In genomic region chr1:132000506-132000905, GRCm38 (mm10) we compare ENCODE assay signal across 15 mouse cellular contexts. TPM values are rescaled to one million over a fixed set of nuclear protein-coding genes. Genes with fewer than 3 reads are reported as not detected.
A peak's percentile ranks its signal among the peaks of the same experiment; 100 is the strongest.
DNase-seq lines count a peak whose midpoint lies in the region; ATAC-seq and TF ChIP-seq lines count a peak whose summit lies in the region.
"Had no signal": no experiment of that assay in that cellular context is flagged by ENCODE, and none has a peak within 500 bp of the region (broad histone marks: within the 10 kb centered on the region; RNA-seq: fewer than 3 reads in every experiment).

No protein-coding gene starts in this region.

- TF ChIP-seq CTCF in liver, embryonic 14.5 days (IDR thresholded peaks at IDR 0.05; ENCODE audit: low read depth) = peak; percentile 73
- peak; percentile 32 for TF ChIP-seq CTCF in E14TG2a.4 (conservative IDR thresholded peaks at IDR 0.05; ENCODE audit: low read length)
- 0 out of 2 replicates have a peak, but pooled peaks have one; percentile 21 for TF ChIP-seq CTCF in cortical plate, adult 2 months (IDR thresholded peaks at IDR 0.05; ENCODE audit: extremely low read depth, insufficient read depth, low read length)

- no peaks in the 10 kb centered on the region for H3K36me3 ChIP-seq in liver, embryonic 14.5 days (replicated peaks; ENCODE audit: control insufficient read depth, insufficient read depth, low read depth)
- H3K36me3 ChIP-seq in liver, embryonic 11.5 days (ENCODE audit: control insufficient read depth, insufficient read depth, low read length) = no peaks in the 10 kb centered on the region
- no peaks in the 10 kb centered on the region for H3K36me3 ChIP-seq in E14TG2a.4 (ENCODE audit: insufficient read depth, low read length)
- H3K36me3 ChIP-seq in limb, embryonic 10.5 days = no peaks in the 10 kb centered on the region
- H3K36me3 ChIP-seq: embryonic facial prominence, embryonic 15.5 days; heart, embryonic 13.5 days; neural tube, embryonic 15.5 days had no signal

- no peaks in the 10 kb centered on the region for H3K4me1 ChIP-seq in liver, embryonic 14.5 days (replicated peaks; ENCODE audit: control insufficient read depth in 2 of 2, insufficient read depth in 2 of 2, low read length in 1 of 2)
- 0 out of 2 replicates have a peak, but pooled peaks cover 3% of the 10 kb centered on the region for H3K4me1 ChIP-seq in liver, embryonic 11.5 days (replicated peaks; ENCODE audit: control insufficient read depth, insufficient read depth, low read length)
- peaks cover 22% of the 10 kb centered on the region for H3K4me1 ChIP-seq in E14TG2a.4 (replicated peaks; ENCODE audit: low read depth, low read length)
- no peaks in the 10 kb centered on the region for H3K4me1 ChIP-seq in cortical plate, adult 2 months (ENCODE audit: control insufficient read depth, insufficient read depth, low read length)
- peaks cover 21% of the 10 kb centered on the region for H3K4me1 ChIP-seq in limb, embryonic 10.5 days
- H3K4me1 ChIP-seq: neural tube, embryonic 15.5 days had no signal

- H3K9me3 ChIP-seq in liver, embryonic 14.5 days (ENCODE audit: control insufficient read depth, low read length) = no peaks in the 10 kb centered on the region
- no peaks in the 10 kb centered on the region for H3K9me3 ChIP-seq in liver, embryonic 11.5 days (ENCODE audit: control insufficient read depth, low read length)
- peaks cover 8% of the 10 kb centered on the region for H3K9me3 ChIP-seq in E14TG2a.4 (ENCODE audit: low read length)
- H3K9me3 ChIP-seq in limb, embryonic 10.5 days (replicated peaks) = no peaks in the 10 kb centered on the region
- H3K9me3 ChIP-seq: embryonic facial prominence, embryonic 15.5 days; heart, embryonic 13.5 days; neural tube, embryonic 15.5 days had no signal

- TF ChIP-seq EP300 in liver, embryonic 14.5 days (IDR thresholded peaks at IDR 0.05; ENCODE audit: low read depth) = no peak

- no peaks in the 10 kb centered on the region for H3K27me3 ChIP-seq in liver, embryonic 14.5 days (ENCODE audit: control insufficient read depth, insufficient read depth, low read length)
- no peaks in the 10 kb centered on the region for H3K27me3 ChIP-seq in liver, embryonic 11.5 days (replicated peaks; ENCODE audit: control insufficient read depth, insufficient read depth, low read length)
- no peaks in the 10 kb centered on the region for H3K27me3 ChIP-seq in E14TG2a.4 (ENCODE audit: insufficient read depth, low read length)
- H3K27me3 ChIP-seq in limb, embryonic 10.5 days (ENCODE audit: low read depth, poor library complexity, severe bottlenecking) = no peaks in the 10 kb centered on the region
- H3K27me3 ChIP-seq: embryonic facial prominence, embryonic 15.5 days; heart, embryonic 13.5 days; neural tube, embryonic 15.5 days had no signal

- TF ChIP-seq POLR2A in cortical plate, adult 2 months (IDR thresholded peaks at IDR 0.05; ENCODE audit: extremely low read depth, insufficient read depth, low read length) = no peak

- no peak overlapping the region for H3K4me3 ChIP-seq in liver, embryonic 14.5 days (ENCODE audit: insufficient read depth in 1 of 2, low read depth in 2 of 2, low read length in 2 of 2)
- H3K4me3 ChIP-seq in liver, embryonic 11.5 days (ENCODE audit: low read depth, low read length) = no peak overlapping the region
- no peak overlapping the region for H3K4me3 ChIP-seq in E14TG2a.4 (replicated peaks; ENCODE audit: low read length)
- no peak overlapping the region for H3K4me3 ChIP-seq in cortical plate, adult 2 months (ENCODE audit: insufficient read depth, low read length)
- H3K4me3 ChIP-seq in limb, embryonic 10.5 days = no peak overlapping the region
- H3K4me3 ChIP-seq: embryonic facial prominence, embryonic 15.5 days; heart, embryonic 13.5 days; neural tube, embryonic 15.5 days had no signal

- H3K9ac ChIP-seq in liver, embryonic 14.5 days (replicated peaks) = no peak overlapping the region
- no peak overlapping the region for H3K9ac ChIP-seq in liver, embryonic 11.5 days (ENCODE audit: low read depth, low read length)
- H3K9ac ChIP-seq: embryonic facial prominence, embryonic 15.5 days; heart, embryonic 13.5 days; neural tube, embryonic 15.5 days had no signal

- DNase-seq in adrenal gland, postnatal 14 days = peak; percentile 33
- no peak for DNase-seq in adrenal gland, postnatal 4 days (ENCODE audit: low spot score in 2 of 2)
- DNase-seq in liver, embryonic 14.5 days (ENCODE audit: low read depth in 3 of 3, low spot score in 3 of 3) = no peak
- no peak for DNase-seq in liver, embryonic 11.5 days (ENCODE audit: low spot score)
- no peak for DNase-seq in limb, embryonic 10.5 days (ENCODE audit: low spot score)
- DNase-seq in urinary bladder, postnatal 25 days (ENCODE audit: low spot score) = no peak
- DNase-seq: adrenal gland, adult 8-10 months; cerebellum, adult 9-10 months; right cerebral cortex, postnatal 14 days had no signal

- no peak for ATAC-seq in liver, embryonic 14.5 days (ENCODE audit: insufficient read depth)
- ATAC-seq in liver, embryonic 11.5 days (replicated peaks; ENCODE audit: low FRiP score) = no peak

- H3K4me2 ChIP-seq in liver, embryonic 14.5 days (ENCODE audit: low read depth) = no peak overlapping the region
- no peak overlapping the region for H3K4me2 ChIP-seq in liver, embryonic 11.5 days
- H3K4me2 ChIP-seq: embryonic facial prominence, embryonic 15.5 days; heart, embryonic 13.5 days; midbrain, embryonic 11.5 days; neural tube, embryonic 15.5 days had no signal

- H3K27ac ChIP-seq in liver, embryonic 14.5 days = no peak overlapping the region
- no peak overlapping the region for H3K27ac ChIP-seq in liver, embryonic 11.5 days (ENCODE audit: low read depth, low read length)
- H3K27ac ChIP-seq in cortical plate, adult 2 months (ENCODE audit: insufficient read depth, low read length) = no peak overlapping the region
- no peak overlapping the region for H3K27ac ChIP-seq in limb, embryonic 10.5 days
- H3K27ac ChIP-seq: embryonic facial prominence, embryonic 15.5 days; heart, embryonic 13.5 days; neural tube, embryonic 15.5 days had no signal

RNA-seq across cellular contexts. Expression of gene Elk4, which starts 6.9 kb away (rescaled TPM):
- total RNA-seq in adrenal gland, postnatal 14 days (2021) = 116 and 135 TPM in 2 replicates
- total RNA-seq in adrenal gland, postnatal 4 days (2021) = 100 to 1,000 TPM; 130 to 135 TPM
- polyA plus RNA-seq in liver, embryonic 14.5 days (2012; rRNA removed) = 8.8 and 9.1 TPM in 2 replicates
- 8.9 and 12.0 TPM in 2 replicates for polyA plus RNA-seq in liver, embryonic 14.5 days (2014; fragmentation: Nextera tagmentation; extraction: Ambion mirVana)
- polyA plus RNA-seq in liver, embryonic 11.5 days (2014; fragmentation: Nextera tagmentation; extraction: Ambion mirVana) = 17.8 and 20.9 TPM in 2 replicates
- 20.1 and 20.3 TPM in 2 replicates for polyA plus RNA-seq in cortical plate, adult 2 months (2012; rRNA removed)
- 10.6 and 15.2 TPM in 2 replicates for polyA plus RNA-seq in limb, embryonic 10.5 days (2016; fragmentation: Nextera tagmentation; extraction: Ambion mirVana)

RNA-seq across cellular contexts. Expression of gene Slc45a3, which starts 37.7 kb away (rescaled TPM):
- 15.5 and 18.3 TPM in 2 replicates for total RNA-seq in adrenal gland, postnatal 14 days (2021)
- total RNA-seq in adrenal gland, postnatal 4 days (2021) = 10 to 100 TPM; 11.6 to 15.1 TPM
- polyA plus RNA-seq in liver, embryonic 14.5 days (2012; rRNA removed) = 1.9 and 2.4 TPM in 2 replicates
- polyA plus RNA-seq in liver, embryonic 14.5 days (2014; fragmentation: Nextera tagmentation; extraction: Ambion mirVana) = 1.8 and 2.5 TPM in 2 replicates
- 3.5 and 3.8 TPM in 2 replicates for polyA plus RNA-seq in liver, embryonic 11.5 days (2014; fragmentation: Nextera tagmentation; extraction: Ambion mirVana)
- 1.6 and 2.0 TPM in 2 replicates for polyA plus RNA-seq in cortical plate, adult 2 months (2012; rRNA removed)
- polyA plus RNA-seq in limb, embryonic 10.5 days (2016; fragmentation: Nextera tagmentation; extraction: Ambion mirVana) = 1.7 and 2.0 TPM in 2 replicates

Comparison
In these comparisons a context has a peak if more than half of its experiments do, and no peak if none do; other contexts are left out.
1. CTCF ChIP-seq: peak in every context shown above with its lines; median percentile 73 in liver, embryonic 14.5 days; 32 in E14TG2a.4; 21 in cortical plate, adult 2 months.